Comparison of ENCODE assay signal across 14 mouse cellular contexts in genomic region chr1:112452390-112452789, GRCm38 (mm10).
DNase-seq lines count a peak whose midpoint lies in the region; ATAC-seq and TF ChIP-seq lines count a peak whose summit lies in the region.
"Had no signal": no experiment of that assay in that cellular context is flagged by ENCODE, and none has a peak within 500 bp of the region (broad histone marks: within the 10 kb centered on the region; RNA-seq: fewer than 3 reads in every experiment).

No protein-coding gene starts in this region.

- no peak overlapping the region for H3K27ac ChIP-seq in hindbrain, postnatal 0 days
- no peak overlapping the region for H3K27ac ChIP-seq in hindbrain, embryonic 11.5 days (ENCODE audit: low read depth, low read length)
- H3K27ac ChIP-seq in midbrain, postnatal 0 days (ENCODE audit: low read depth, low read length), result no peak overlapping the region
- H3K27ac ChIP-seq in midbrain, embryonic 13.5 days, result no peak overlapping the region
- H3K27ac ChIP-seq in stomach, postnatal 0 days (replicated peaks), result no peak overlapping the region
- H3K27ac ChIP-seq: limb, embryonic 10.5 days; macrophage had no signal

- no peaks in the 10 kb centered on the region for H3K9me3 ChIP-seq in hindbrain, postnatal 0 days (ENCODE audit: low read length)
- H3K9me3 ChIP-seq in hindbrain, embryonic 11.5 days (ENCODE audit: control insufficient read depth, low read length), result no peaks in the 10 kb centered on the region
- no peaks in the 10 kb centered on the region for H3K9me3 ChIP-seq in midbrain, postnatal 0 days (ENCODE audit: low read length)
- no peaks in the 10 kb centered on the region for H3K9me3 ChIP-seq in midbrain, embryonic 13.5 days
- no peaks in the 10 kb centered on the region for H3K9me3 ChIP-seq in stomach, postnatal 0 days (ENCODE audit: control insufficient read depth, low read length)
- H3K9me3 ChIP-seq: limb, embryonic 10.5 days had no signal

- no peak overlapping the region for H3K4me2 ChIP-seq in hindbrain, postnatal 0 days (ENCODE audit: low read depth, low read length)
- H3K4me2 ChIP-seq in hindbrain, embryonic 11.5 days (replicated peaks; ENCODE audit: low read depth, low read length), result no peak overlapping the region
- no peak overlapping the region for H3K4me2 ChIP-seq in midbrain, postnatal 0 days (ENCODE audit: low read depth, low read length, poor library complexity, severe bottlenecking)
- H3K4me2 ChIP-seq in midbrain, embryonic 13.5 days (replicated peaks), result no peak overlapping the region
- no peak overlapping the region for H3K4me2 ChIP-seq in stomach, postnatal 0 days (replicated peaks; ENCODE audit: low read depth)

- H3K4me3 ChIP-seq in hindbrain, postnatal 0 days (ENCODE audit: low read length), result no peak overlapping the region
- H3K4me3 ChIP-seq in hindbrain, embryonic 11.5 days (ENCODE audit: low read depth, low read length), result no peak overlapping the region
- no peak overlapping the region for H3K4me3 ChIP-seq in midbrain, postnatal 0 days (ENCODE audit: low read depth, low read length)
- no peak overlapping the region for H3K4me3 ChIP-seq in midbrain, embryonic 13.5 days (replicated peaks)
- no peak overlapping the region for H3K4me3 ChIP-seq in stomach, postnatal 0 days (ENCODE audit: low read depth, low read length)
- H3K4me3 ChIP-seq: limb, embryonic 10.5 days had no signal

- no peaks in the 10 kb centered on the region for H3K4me1 ChIP-seq in hindbrain, postnatal 0 days (ENCODE audit: insufficient read depth, low read length)
- H3K4me1 ChIP-seq in hindbrain, embryonic 11.5 days (replicated peaks; ENCODE audit: control insufficient read depth, insufficient read depth, low read length), result no peaks in the 10 kb centered on the region
- no peaks in the 10 kb centered on the region for H3K4me1 ChIP-seq in midbrain, postnatal 0 days (ENCODE audit: insufficient read depth, low read length)
- no peaks in the 10 kb centered on the region for H3K4me1 ChIP-seq in midbrain, embryonic 13.5 days (replicated peaks)
- no peaks in the 10 kb centered on the region for H3K4me1 ChIP-seq in stomach, postnatal 0 days (replicated peaks; ENCODE audit: control insufficient read depth, insufficient read depth)
- H3K4me1 ChIP-seq: limb, embryonic 10.5 days had no signal

- no peak for TF ChIP-seq EP300 in stomach, postnatal 0 days (optimal IDR thresholded peaks at IDR 0.05)

- DNase-seq in hindbrain, postnatal 0 days (ENCODE audit: low spot score), result peak; percentile 35
- no peak for DNase-seq in hindbrain, embryonic 11.5 days (ENCODE audit: low spot score)
- peak; percentile 30 for DNase-seq in midbrain, postnatal 0 days (ENCODE audit: low spot score)
- peak; percentile 58 for DNase-seq in ZHBTc4 (ENCODE audit: low read depth, low spot score)
- no peak for DNase-seq in stomach, postnatal 0 days (ENCODE audit: low spot score)
- no peak for DNase-seq in natural killer cell, adult 2 months (ENCODE audit: low spot score in 2 of 2)
- DNase-seq in testis, postnatal 14 days (ENCODE audit: low spot score), result no peak
- DNase-seq: adrenal gland, postnatal 25 days; heart, postnatal 10 days; right cerebral cortex, postnatal 14 days; thymus, postnatal 14 days had no signal

- ATAC-seq in hindbrain, postnatal 0 days, result no peak
- no peak for ATAC-seq in hindbrain, embryonic 11.5 days (ENCODE audit: low FRiP score)
- no peak for ATAC-seq in midbrain, postnatal 0 days (ENCODE audit: low FRiP score)
- no peak for ATAC-seq in midbrain, embryonic 13.5 days
- no peak for ATAC-seq in stomach, postnatal 0 days (ENCODE audit: low FRiP score, low TSS enrichment)

- peak; percentile 48 for TF ChIP-seq CTCF in hindbrain, postnatal 0 days (IDR thresholded peaks at IDR 0.05; ENCODE audit: low read depth)
- TF ChIP-seq CTCF in midbrain, postnatal 0 days (IDR thresholded peaks at IDR 0.05), result peak; percentile 53
- TF ChIP-seq CTCF in stomach, postnatal 0 days (IDR thresholded peaks at IDR 0.05; ENCODE audit: low read depth), result peak; percentile 42

- no peaks in the 10 kb centered on the region for H3K27me3 ChIP-seq in hindbrain, postnatal 0 days (ENCODE audit: insufficient read depth, low read length)
- no peaks in the 10 kb centered on the region for H3K27me3 ChIP-seq in hindbrain, embryonic 11.5 days (ENCODE audit: control insufficient read depth, insufficient read depth, low read length)
- H3K27me3 ChIP-seq in midbrain, postnatal 0 days (ENCODE audit: insufficient read depth, low read length), result no peaks in the 10 kb centered on the region
- no peaks in the 10 kb centered on the region for H3K27me3 ChIP-seq in midbrain, embryonic 13.5 days
- no peaks in the 10 kb centered on the region for H3K27me3 ChIP-seq in stomach, postnatal 0 days (ENCODE audit: control insufficient read depth, insufficient read depth, low read length)

- H3K9ac ChIP-seq in hindbrain, postnatal 0 days (replicated peaks; ENCODE audit: low read length), result no peak overlapping the region
- H3K9ac ChIP-seq in hindbrain, embryonic 11.5 days (ENCODE audit: low read depth, low read length), result no peak overlapping the region
- no peak overlapping the region for H3K9ac ChIP-seq in midbrain, postnatal 0 days (replicated peaks; ENCODE audit: low read length, poor library complexity, severe bottlenecking)
- H3K9ac ChIP-seq in midbrain, embryonic 13.5 days (replicated peaks), result no peak overlapping the region
- no peak overlapping the region for H3K9ac ChIP-seq in stomach, postnatal 0 days (ENCODE audit: low read length)

- no peaks in the 10 kb centered on the region for H3K36me3 ChIP-seq in hindbrain, postnatal 0 days (ENCODE audit: insufficient read depth, low read length)
- no peaks in the 10 kb centered on the region for H3K36me3 ChIP-seq in hindbrain, embryonic 11.5 days (ENCODE audit: control insufficient read depth, insufficient read depth, low read length)
- no peaks in the 10 kb centered on the region for H3K36me3 ChIP-seq in midbrain, postnatal 0 days (ENCODE audit: insufficient read depth, low read length)
- no peaks in the 10 kb centered on the region for H3K36me3 ChIP-seq in midbrain, embryonic 13.5 days
- no peaks in the 10 kb centered on the region for H3K36me3 ChIP-seq in stomach, postnatal 0 days (ENCODE audit: control insufficient read depth, insufficient read depth, low read length)
- H3K36me3 ChIP-seq: limb, embryonic 10.5 days had no signal

Comparison
In these comparisons a context has a peak if more than half of its experiments do, and no peak if none do; other contexts are left out.
1. DNase-seq: peak in hindbrain, postnatal 0 days (single experiment), midbrain, postnatal 0 days (single experiment) and ZHBTc4 (single experiment); none in hindbrain, embryonic 11.5 days (single experiment), stomach, postnatal 0 days (single experiment), natural killer cell, adult 2 months (0 of 2) and testis, postnatal 14 days (single experiment).
2. Peak in every context shown above with its lines, with median percentiles within 50 percentile points of each other: CTCF ChIP-seq.